Mouse (Mus musculus) MN1 (cell line): Measurements from ENCODE around the gene Fam19a3.
"Not testable (repeated sequence)": the region's sequence is repeated elsewhere in the genome, so short reads cannot be mapped to it uniquely, and the experiment has no call there.

Source experiments
- DNase-seq: peaks from one replicate; pipeline ENCODE4 v3.0.0-alpha.2; 2016; ENCODE audit warnings: low spot score

Fam19a3 gene

DNA sequence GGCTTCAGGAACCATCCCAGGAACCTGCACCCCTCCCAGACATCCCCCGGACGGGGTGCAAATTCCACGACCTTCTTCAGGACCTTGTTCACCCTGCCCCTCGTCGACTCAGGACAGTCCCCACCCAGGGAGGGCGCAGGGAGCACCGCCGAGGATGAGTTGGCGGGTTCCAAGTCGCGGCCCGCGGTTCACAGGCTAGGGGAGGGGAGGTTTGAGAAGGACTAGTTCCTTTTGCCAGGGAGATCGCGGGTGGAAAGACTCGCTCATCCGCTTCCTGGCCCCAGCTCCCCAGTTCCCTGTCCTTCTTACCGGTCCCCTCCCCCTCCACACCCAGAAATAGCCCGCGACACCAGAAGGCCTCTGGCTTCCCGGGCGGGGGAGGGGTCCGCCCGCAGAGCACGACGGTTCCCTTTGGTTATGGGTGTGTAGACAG, at the start of gene Fam19a3:
Gene Fam19a3 (minus strand): TSS at position 370 of the 433 bp plus-strand sequence.
- DNase-seq: no peak

GRCm38 (mm10) chr3:104822413-104822812, 40.8 kb upstream of the Fam19a3 start:
- no peak for DNase-seq

DNA sequence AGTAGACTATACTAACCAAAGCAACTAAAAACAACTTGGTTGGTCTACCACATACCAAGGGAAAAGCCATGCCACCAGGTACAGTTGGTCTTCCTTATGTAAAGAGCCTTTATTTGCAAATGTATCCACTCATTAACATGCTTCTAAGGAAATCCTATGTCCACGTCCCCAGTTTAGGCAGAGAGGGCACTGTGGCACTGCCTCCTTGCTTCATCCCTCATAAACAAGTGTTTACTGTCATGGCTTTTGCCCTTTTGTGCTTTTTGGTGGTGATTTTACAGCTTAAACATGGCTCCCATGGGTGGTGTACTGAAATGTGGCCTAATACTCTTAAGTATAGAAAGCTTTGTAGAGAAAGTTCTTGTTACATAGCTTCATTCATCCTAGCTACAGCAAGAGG, 38.8 kb upstream of the Fam19a3 start:
- DNase-seq: no peak

DNA sequence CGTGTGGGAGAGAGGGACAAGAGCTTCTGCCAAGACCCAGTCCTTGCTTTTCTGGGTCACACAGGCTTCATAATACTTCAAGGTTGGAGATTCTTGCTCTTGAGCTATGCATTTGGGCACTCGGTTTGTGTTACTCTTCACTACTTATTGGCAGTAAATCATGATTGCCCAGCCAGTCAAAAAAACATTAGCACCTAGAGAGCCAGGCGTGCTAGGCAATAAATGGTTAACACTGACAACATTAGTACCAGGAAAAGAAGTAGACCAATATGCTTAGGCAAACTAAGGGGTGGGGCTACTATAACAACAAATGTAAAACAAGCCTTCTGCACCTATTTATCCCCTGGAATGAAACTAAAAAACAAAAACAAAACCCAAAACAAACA, 37.1 kb upstream of the Fam19a3 start:
- no peak for DNase-seq

GRCm38 (mm10) chr3:104817991-104818748, 36.5 kb upstream of the Fam19a3 start, which contains the start of gene Mov10:
TSS of gene Mov10 (minus strand) at chr3:104818563.
- DNase-seq: peak; percentile 78

- DNase-seq: peak; percentile 52
Observed at GRCm38 (mm10) chr3:104817481-104817990, 35.9 kb upstream of the Fam19a3 start.

- DNase-seq: no peak
Observed at GRCm38 (mm10) chr3:104816130-104816529, 34.5 kb upstream of the Fam19a3 start.

DNA sequence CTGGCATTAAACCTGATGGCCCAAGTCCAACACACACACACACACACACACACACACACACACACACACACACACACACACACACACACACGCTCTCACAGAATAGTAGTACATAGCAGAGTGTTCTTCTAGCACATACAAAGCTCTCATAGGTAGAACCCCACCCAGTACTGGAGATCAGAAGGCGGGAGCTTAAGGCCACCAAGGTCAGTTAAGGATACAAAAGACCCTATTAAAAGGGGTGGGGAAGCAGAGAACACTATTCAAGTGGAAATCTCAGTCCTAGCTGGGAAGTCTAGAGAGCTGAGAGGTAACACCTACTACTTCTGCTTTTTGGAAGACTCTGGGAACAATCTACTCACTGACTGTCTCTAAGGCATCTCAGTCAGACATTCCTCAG, 33.7 kb upstream of the Fam19a3 start:
- no peak for DNase-seq

GRCm38 (mm10) chr3:104814746-104815145, 33.1 kb upstream of the Fam19a3 start:
- no peak for DNase-seq

DNA sequence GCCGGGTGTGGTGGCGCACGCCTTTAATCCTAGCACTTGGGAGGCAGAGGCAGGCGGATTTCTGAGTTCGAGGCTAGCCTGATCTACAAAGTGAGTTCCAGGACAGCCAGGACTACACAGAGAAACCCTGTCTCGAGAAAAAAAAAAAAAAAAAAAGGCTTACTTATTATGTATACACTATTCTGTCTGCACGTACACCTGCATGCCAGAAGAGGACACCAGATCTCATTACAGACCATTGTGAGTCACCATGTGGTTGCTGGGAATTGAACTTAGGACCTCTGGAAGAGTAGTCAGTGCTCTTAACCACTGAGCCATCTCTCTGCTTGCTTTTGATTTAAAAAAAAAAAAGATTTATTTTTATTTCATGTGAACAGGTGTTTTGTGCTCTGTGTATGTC, 31.6 kb upstream of the Fam19a3 start:
- not testable (repeated sequence) for DNase-seq

- no peak for DNase-seq
Observed at GRCm38 (mm10) chr3:104812254-104812653, 30.6 kb upstream of the Fam19a3 start.

DNA sequence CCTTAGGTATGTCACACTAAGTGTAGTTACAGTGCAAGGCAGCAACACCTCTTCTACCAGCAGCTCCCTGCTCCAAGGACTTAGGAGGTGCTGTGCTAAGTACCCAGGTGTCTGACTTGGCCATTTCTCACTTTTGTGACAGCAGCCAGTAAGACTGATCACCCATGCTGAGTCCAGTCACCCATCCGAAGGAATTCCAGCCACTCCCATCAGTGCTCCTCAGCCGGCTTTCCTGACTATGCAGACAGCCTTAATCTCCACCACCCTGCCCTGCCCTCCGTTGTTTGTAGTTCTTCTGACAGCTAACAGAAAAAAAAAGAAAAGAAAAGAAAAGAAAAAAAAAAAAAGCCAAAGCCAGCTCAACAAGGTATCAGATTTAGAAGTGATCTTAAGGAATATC, 30.1 kb upstream of the Fam19a3 start:
- DNase-seq: no peak

GRCm38 (mm10) chr3:104805539-104805938, 23.9 kb upstream of the Fam19a3 start:
- DNase-seq: no peak

GRCm38 (mm10) chr3:104804312-104804711, 22.7 kb upstream of the Fam19a3 start:
- DNase-seq: no peak

DNA sequence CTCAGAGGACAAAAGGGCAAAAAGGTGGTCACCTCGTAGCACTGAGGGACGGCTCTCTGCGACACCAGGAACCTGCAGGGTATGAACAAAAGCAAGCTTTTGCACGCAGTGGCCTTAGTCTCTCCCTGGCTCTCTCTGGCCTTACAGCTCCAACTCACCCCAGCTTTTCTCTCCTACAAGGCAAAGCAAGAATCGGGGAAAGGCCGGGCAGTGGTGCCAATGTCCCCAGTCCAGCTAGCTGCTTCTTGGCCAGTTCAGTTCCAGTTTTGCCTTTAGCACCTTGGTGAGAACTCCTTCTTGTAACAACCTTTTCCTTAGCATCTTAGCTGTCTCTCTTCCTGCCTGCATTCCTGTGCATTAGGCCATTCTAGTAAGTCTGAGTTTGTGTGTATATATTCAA, 19.8 kb upstream of the Fam19a3 start:
- DNase-seq: no peak

GRCm38 (mm10) chr3:104800681-104801080, 19.0 kb upstream of the Fam19a3 start:
- no peak for DNase-seq

DNA sequence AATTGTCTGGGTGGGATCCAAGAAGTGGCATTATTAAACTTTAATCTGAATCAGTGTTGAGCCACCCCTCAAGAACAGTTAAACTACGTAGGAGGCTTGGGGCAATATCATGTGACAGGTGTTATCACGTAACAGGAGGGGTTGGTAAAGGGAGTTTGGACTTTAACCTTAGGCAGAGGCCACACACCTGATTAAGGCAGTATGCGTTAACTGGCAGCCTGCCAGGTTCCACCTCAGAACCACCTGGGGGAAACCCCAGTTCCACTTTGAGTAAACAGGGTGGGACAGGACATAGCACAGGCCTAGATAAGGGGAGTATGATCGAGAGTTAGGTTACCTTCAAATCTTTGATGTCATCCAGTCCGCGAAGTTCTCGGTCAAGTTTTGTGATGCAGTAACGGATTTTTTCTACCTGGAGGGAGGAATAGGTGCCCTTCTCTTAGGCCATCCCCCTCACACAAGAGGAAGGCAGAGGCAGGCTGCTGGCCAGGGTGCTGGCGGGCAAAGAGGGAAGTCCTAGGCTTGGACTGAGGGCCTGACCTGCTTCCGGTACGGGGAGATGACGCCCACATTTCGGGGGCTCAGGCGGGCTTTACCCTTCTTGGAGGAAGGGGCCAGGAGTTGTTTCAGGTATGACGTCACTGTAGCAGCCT, 14.9 kb upstream of the Fam19a3 start:
- DNase-seq: no peak

GRCm38 (mm10) chr3:104795661-104796340, 14.2 kb upstream of the Fam19a3 start:
- peak; percentile 45 for DNase-seq

DNA sequence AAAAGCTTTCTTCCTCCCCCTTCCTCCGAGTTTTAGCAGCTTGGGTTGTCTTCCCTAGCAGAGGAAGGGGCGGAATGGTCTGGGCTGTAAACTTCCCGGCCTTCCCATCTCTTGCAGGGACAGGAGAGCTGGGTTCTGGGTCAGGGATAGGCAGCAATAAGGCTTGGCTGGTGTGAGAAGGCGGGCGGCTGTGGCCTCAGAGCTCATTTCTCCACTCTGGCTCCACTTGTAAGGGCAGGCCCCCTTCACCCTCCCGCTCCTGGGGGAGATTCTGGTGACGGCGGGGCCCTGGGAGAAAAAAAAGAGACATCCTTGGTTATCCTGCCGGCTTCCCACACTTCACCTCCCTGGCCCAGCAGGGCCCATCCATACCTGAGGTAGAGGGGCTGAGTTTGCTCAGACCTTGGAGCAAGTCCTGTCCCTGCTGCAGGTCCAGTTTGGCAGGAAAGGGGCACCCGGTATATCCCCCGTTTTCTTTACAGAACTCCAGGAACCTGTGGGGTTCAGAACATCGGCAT, 13.4 kb upstream of the Fam19a3 start:
- no peak for DNase-seq

- DNase-seq: peak; percentile 94
Observed at GRCm38 (mm10) chr3:104793871-104794828, 12.5 kb upstream of the Fam19a3 start.
